Comparison of ENCODE assay signal across 23 mouse cellular contexts in the genomic region with DNA sequence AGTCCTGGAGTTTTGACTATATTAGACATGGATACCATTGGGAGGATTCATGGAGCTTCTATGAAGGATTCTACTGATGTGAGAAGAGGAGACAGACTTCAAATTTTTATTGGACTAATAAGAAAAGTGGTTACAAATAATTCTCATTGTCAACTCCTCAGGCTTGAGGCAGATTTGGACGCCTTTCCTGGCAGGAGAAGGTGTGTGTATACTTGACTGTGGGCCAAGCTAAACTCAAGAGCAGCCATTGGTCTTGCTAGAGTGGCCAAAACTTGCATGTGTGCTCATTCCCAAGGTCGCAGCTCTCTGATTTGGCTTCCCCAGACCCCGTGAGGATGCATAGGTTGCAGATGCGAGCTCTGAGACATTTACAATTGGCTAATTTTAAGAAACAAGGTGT.
DNase-seq lines count a peak whose midpoint lies in the region; ATAC-seq lines count a peak whose summit lies in the region.
"Had no signal": no experiment of that assay in that cellular context is flagged by ENCODE, and none has a peak within 500 bp of the region (broad histone marks: within the 10 kb centered on the region; RNA-seq: fewer than 3 reads in every experiment).

No protein-coding gene starts in this region.

- peak; percentile 28 to 34 for DNase-seq in cerebellum, postnatal 14 days
- DNase-seq in kidney, postnatal 25 days: peak; percentile 41 to 59
- peak; percentile 34 for DNase-seq in NIH3T3 (ENCODE audit: low read depth)
- peak; percentile 62 for DNase-seq in lung, postnatal 25 days (ENCODE audit: low spot score)
- no peak for DNase-seq in right cerebral cortex, adult 18-20 months
- DNase-seq: adrenal gland, postnatal 36 days; cerebellum, adult 11 months; cerebellum, postnatal 25 days; kidney, adult 9 months; kidney, postnatal 4 days; layer of hippocampus, adult 9-11 months; right cerebral cortex, postnatal 4 days; thymus, postnatal 14 days had no signal

- H3K9ac ChIP-seq in kidney, embryonic 14.5 days (ENCODE audit: low read depth, low read length): no peak overlapping the region
- H3K9ac ChIP-seq: embryonic facial prominence, embryonic 12.5 days; forebrain, embryonic 12.5 days; intestine, embryonic 15.5 days; limb, embryonic 13.5 days; liver, embryonic 14.5 days; midbrain, embryonic 15.5 days; neural tube, embryonic 12.5 days had no signal

- no peaks in the 10 kb centered on the region for H3K27me3 ChIP-seq in kidney, embryonic 14.5 days (ENCODE audit: control insufficient read depth, insufficient read depth, low read length)
- H3K27me3 ChIP-seq: embryonic facial prominence, embryonic 12.5 days; forebrain, embryonic 12.5 days; intestine, embryonic 15.5 days; limb, embryonic 13.5 days; midbrain, embryonic 15.5 days; neural tube, embryonic 12.5 days had no signal

- no peak overlapping the region for H3K27ac ChIP-seq in kidney, embryonic 14.5 days (ENCODE audit: low read depth, low read length)
- H3K27ac ChIP-seq: embryonic facial prominence, embryonic 12.5 days; forebrain, embryonic 12.5 days; intestine, embryonic 15.5 days; limb, embryonic 13.5 days; liver, embryonic 14.5 days; midbrain, embryonic 15.5 days; neural tube, embryonic 12.5 days had no signal

- H3K4me3 ChIP-seq in kidney, embryonic 14.5 days (ENCODE audit: low read length): no peak overlapping the region
- H3K4me3 ChIP-seq: embryonic facial prominence, embryonic 12.5 days; forebrain, embryonic 12.5 days; intestine, embryonic 15.5 days; limb, embryonic 13.5 days; midbrain, embryonic 15.5 days; neural tube, embryonic 12.5 days had no signal

- ATAC-seq in cerebellum, adult (ENCODE audit: insufficient number of reproducible peaks, low FRiP score, low TSS enrichment): no peak
- ATAC-seq in kidney, embryonic 14.5 days (ENCODE audit: low FRiP score, low TSS enrichment): no peak
- ATAC-seq: hindbrain, embryonic 16.5 days; intestine, embryonic 15.5 days; midbrain, embryonic 15.5 days had no signal

- peaks cover 3% of the 10 kb centered on the region; the same call in 1 of the 2 replicates for H3K36me3 ChIP-seq in kidney, embryonic 14.5 days (ENCODE audit: control insufficient read depth, insufficient read depth, low read length)
- H3K36me3 ChIP-seq: intestine, embryonic 15.5 days; midbrain, embryonic 15.5 days; neural tube, embryonic 12.5 days had no signal

- 77% methylated on average over 4 of the region's 4 CpGs for WGBS in kidney, embryonic 14.5 days

- H3K4me1 ChIP-seq in kidney, embryonic 14.5 days (ENCODE audit: control insufficient read depth, insufficient read depth, low read length): peaks cover 20% of the 10 kb centered on the region
- H3K4me1 ChIP-seq: neural tube, embryonic 12.5 days had no signal

- no peaks in the 10 kb centered on the region for H3K9me3 ChIP-seq in kidney, embryonic 14.5 days (ENCODE audit: control insufficient read depth, low read length)
- H3K9me3 ChIP-seq: embryonic facial prominence, embryonic 12.5 days; forebrain, embryonic 12.5 days; intestine, embryonic 15.5 days; limb, embryonic 13.5 days; midbrain, embryonic 15.5 days; neural tube, embryonic 12.5 days had no signal

- H3K4me2 ChIP-seq in kidney, embryonic 14.5 days (replicated peaks; ENCODE audit: low read depth, low read length): no peak overlapping the region
- H3K4me2 ChIP-seq: embryonic facial prominence, embryonic 12.5 days; forebrain, embryonic 12.5 days; intestine, embryonic 15.5 days; limb, embryonic 13.5 days; midbrain, embryonic 15.5 days; neural tube, embryonic 12.5 days had no signal
